Mouse (Mus musculus): ENCODE results near the gene Mfng. TPM values are rescaled to one million over a fixed set of nuclear protein-coding genes. Genes with fewer than 3 reads are reported as not detected.
A peak's percentile ranks its signal among the peaks of the same experiment; 100 is the strongest.

Gene Mfng
- polyA plus RNA-seq, 1 experiment, result 6.3 TPM

- H3K4me3 ChIP-seq (ENCODE audit: insufficient read depth, low read length), result peak overlapping the region; percentile 41
- H3K27ac ChIP-seq (ENCODE audit: insufficient read depth, low read length), result peak overlapping the region; percentile 81
- H3K4me1 ChIP-seq (ENCODE audit: control insufficient read depth, insufficient read depth, low read length), result peaks cover 15% of the 10 kb centered on the region
- TF ChIP-seq CTCF (IDR thresholded peaks at IDR 0.05; ENCODE audit: extremely low read depth, insufficient read depth, low read length), result no peak
- TF ChIP-seq POLR2A (IDR thresholded peaks at IDR 0.05; ENCODE audit: extremely low read depth, insufficient read depth, low read length), result no peak
These were observed 60.7 kb downstream of the Mfng start for GRCm38 (mm10) chr15:78712335-78713258.

- Histone ChIP-seq H3K4me3 (ENCODE audit: insufficient read depth, low read length) (peak overlapping the region; percentile 41), H3K27ac (ENCODE audit: insufficient read depth, low read length) (peak overlapping the region; percentile 81), H3K4me1 (ENCODE audit: control insufficient read depth, insufficient read depth, low read length) (peaks cover 15% of the 10 kb centered on the region)
- TF ChIP-seq POLR2A (IDR thresholded peaks at IDR 0.05; ENCODE audit: extremely low read depth, insufficient read depth, low read length) (no peak), CTCF (IDR thresholded peaks at IDR 0.05; ENCODE audit: extremely low read depth, insufficient read depth, low read length) (no peak)
These were observed 61.3 kb downstream of the Mfng start for GRCm38 (mm10) chr15:78711935-78712334.

DNA sequence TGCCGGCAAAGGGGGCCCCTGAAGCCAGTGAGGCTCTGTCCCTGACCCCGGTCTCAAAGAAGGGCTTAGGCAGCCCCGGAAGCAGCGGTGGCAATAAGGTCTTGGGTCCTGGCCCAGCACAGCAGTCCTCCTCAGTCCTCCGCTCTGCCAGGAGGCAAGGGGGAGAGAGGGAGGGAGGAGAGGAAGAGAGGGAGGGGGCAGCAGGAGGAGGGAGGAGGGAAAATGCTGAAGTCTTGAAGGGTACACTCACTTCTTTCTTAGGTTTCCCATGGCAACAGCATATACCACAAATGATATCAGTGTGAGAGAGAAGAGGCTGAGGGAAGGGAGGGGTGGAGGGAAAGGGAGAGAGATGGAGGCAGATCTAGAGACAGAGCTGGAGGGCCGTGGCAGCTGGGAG, 62.6 kb downstream of the Mfng start:
- H3K4me1 ChIP-seq (ENCODE audit: control insufficient read depth, insufficient read depth, low read length), result peaks cover 15% of the 10 kb centered on the region
- H3K4me3 ChIP-seq (ENCODE audit: insufficient read depth, low read length), result peak overlapping the region; percentile 42
- TF ChIP-seq POLR2A (IDR thresholded peaks at IDR 0.05; ENCODE audit: extremely low read depth, insufficient read depth, low read length) (peak; percentile 33; the same call in 1 of the 2 replicates), CTCF (IDR thresholded peaks at IDR 0.05; ENCODE audit: extremely low read depth, insufficient read depth, low read length) (no peak)
- H3K27ac ChIP-seq (ENCODE audit: insufficient read depth, low read length), result peak overlapping the region; percentile 80

DNA sequence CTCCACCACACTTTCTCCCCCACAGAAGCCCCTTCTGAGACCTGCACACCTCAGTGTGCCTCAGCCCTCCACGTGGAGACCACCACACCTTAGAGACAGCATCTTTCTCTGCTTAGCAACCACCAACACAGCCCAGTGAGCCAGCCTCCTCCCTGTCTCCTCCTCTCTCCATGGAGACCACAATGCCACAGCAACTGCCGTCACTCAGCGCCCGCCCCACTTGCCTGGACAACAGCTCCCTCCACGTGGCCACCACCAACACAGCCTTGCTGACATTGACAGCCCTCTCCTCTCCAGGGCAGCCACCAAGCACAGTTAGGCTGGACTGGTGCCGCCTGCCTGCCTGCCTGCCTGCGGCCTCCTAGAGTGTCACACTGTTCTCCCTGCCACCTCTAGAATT, 63.5 kb downstream of the Mfng start:
- H3K27ac ChIP-seq (ENCODE audit: insufficient read depth, low read length), result peak overlapping the region; percentile 80

DNA sequence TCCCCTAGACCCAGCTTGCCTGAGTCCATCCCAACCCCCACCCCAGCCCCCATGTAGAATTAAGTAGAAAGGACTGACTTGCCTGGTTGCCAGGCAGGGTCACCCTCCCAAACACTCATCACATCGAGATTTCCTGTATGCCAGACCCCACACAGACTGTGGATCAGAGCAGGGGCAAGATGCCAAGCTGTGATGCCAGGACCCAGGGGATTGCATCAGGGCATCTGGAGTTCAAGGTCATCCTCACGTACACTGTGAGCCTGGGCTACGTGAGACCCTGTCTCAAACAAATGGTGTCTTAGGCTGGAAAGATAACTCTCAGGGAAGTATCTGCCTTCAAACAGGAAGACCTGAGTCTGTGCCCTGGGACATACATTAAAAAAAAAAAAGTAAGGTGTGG, 66.6 kb downstream of the Mfng start:
- Histone ChIP-seq H3K4me3 (ENCODE audit: insufficient read depth, low read length) (no peak overlapping the region), H3K4me1 (ENCODE audit: control insufficient read depth, insufficient read depth, low read length) (peaks cover 21% of the 10 kb centered on the region), H3K27ac (ENCODE audit: insufficient read depth, low read length) (no peak overlapping the region)
- no peak for TF ChIP-seq CTCF (IDR thresholded peaks at IDR 0.05; ENCODE audit: extremely low read depth, insufficient read depth, low read length)
- no peak for TF ChIP-seq POLR2A (IDR thresholded peaks at IDR 0.05; ENCODE audit: extremely low read depth, insufficient read depth, low read length)

More for the DNA sequence above, 63.5 kb downstream of the Mfng start:
- Histone ChIP-seq H3K4me1 (ENCODE audit: control insufficient read depth, insufficient read depth, low read length) (peaks cover 13% of the 10 kb centered on the region), H3K4me3 (ENCODE audit: insufficient read depth, low read length) (peak overlapping the region; percentile 42)
- no peak for TF ChIP-seq POLR2A (IDR thresholded peaks at IDR 0.05; ENCODE audit: extremely low read depth, insufficient read depth, low read length)

Other genes with a start within 250 kb of the Mfng start
- gene C1qtnf6, start 242.1 kb downstream of the Mfng start, polyA plus RNA-seq (2012; rRNA removed), result 3.6 and 3.9 TPM in 2 replicates
- 13.8 and 20.9 TPM in 2 replicates for gene Sstr3, start 228.8 kb downstream of the Mfng start, polyA plus RNA-seq (2012; rRNA removed)
- gene Rac2, start 200.7 kb downstream of the Mfng start, polyA plus RNA-seq (2012; rRNA removed), result 6.0 and 7.2 TPM in 2 replicates
- 14.0 and 15.7 TPM in 2 replicates for gene Cyth4, start 176.4 kb downstream of the Mfng start, polyA plus RNA-seq (2012; rRNA removed)
- gene Elfn2, start 54.7 kb downstream of the Mfng start, polyA plus RNA-seq (2012; rRNA removed), result 59.2 and 65.2 TPM in 2 replicates
- gene Card10, start 29.6 kb upstream of the Mfng start, polyA plus RNA-seq (2012; rRNA removed), result 4.7 and 5.2 TPM in 2 replicates
- gene Cdc42ep1, start 69.1 kb upstream of the Mfng start, polyA plus RNA-seq (2012; rRNA removed), result 23.3 and 28.1 TPM in 2 replicates
- 0.34 and 0.35 TPM in 2 replicates for gene Lgals2, start 82.1 kb upstream of the Mfng start, polyA plus RNA-seq (2012; rRNA removed)
- 72.6 and 73.0 TPM in 2 replicates for gene Gga1, start 103.7 kb upstream of the Mfng start, polyA plus RNA-seq (2012; rRNA removed)
- 0.08 and 0.09 TPM in 2 replicates for gene Gm49510, start 126.2 kb upstream of the Mfng start, polyA plus RNA-seq (2012; rRNA removed)
- 39.5 and 42.2 TPM in 2 replicates for gene Sh3bp1, start 126.3 kb upstream of the Mfng start, polyA plus RNA-seq (2012; rRNA removed)
- 226 and 238 TPM in 2 replicates for gene Pdxp, start 140.4 kb upstream of the Mfng start, polyA plus RNA-seq (2012; rRNA removed)
- gene Lgals1, start 153.2 kb upstream of the Mfng start, polyA plus RNA-seq (2012; rRNA removed), result 42.9 and 44.4 TPM in 2 replicates
- 38.9 and 39.5 TPM in 2 replicates for gene Nol12, start 161.5 kb upstream of the Mfng start, polyA plus RNA-seq (2012; rRNA removed)
- 10.3 and 11.0 TPM in 2 replicates for gene Triobp, start 174.2 kb upstream of the Mfng start, polyA plus RNA-seq (2012; rRNA removed)

Measured in cortical plate, adult 2 months (tissue).